Mouse (Mus musculus) megakaryocyte, adult 5-6 weeks (primary cell): ENCODE data around the gene Taco1. TPM values are rescaled to one million over a fixed set of nuclear protein-coding genes. Genes with fewer than 3 reads are reported as not detected.
"Not testable (repeated sequence)": the region's sequence is repeated elsewhere in the genome, so short reads cannot be mapped to it uniquely, and the experiment has no call there.

ENCODE experiments used
- ATAC-seq: 2 replicates; pipeline ENCODE4 v1.8.0; 2016; ENCODE audit warnings: mild to moderate bottlenecking, inconsistent platforms; ENCODE audit not compliant: poor library complexity, severe bottlenecking
- total RNA-seq, 2 experiments: library from RNA; stranded (forward) in 1 of 2; stranded (reverse) in 1 of 2; fragments of 153-499, 151-499 nt in 1 of 2; fragments of 221-1000, 200-1000 nt in 1 of 2; gene quantifications; 2 replicates each; pipeline versions ENCODE4 v1.2.3 to v1.2.4; 2015 to 2017

Gene Taco1
- total RNA-seq, 2 experiments from 2014 or later, result 2.9 to 10.2 TPM

- no peak for ATAC-seq
These were observed 5.3 kb upstream of the Taco1 start for GRCm38 (mm10) chr11:106060549-106060948.

- ATAC-seq, result no peak
These were observed 4.5 kb upstream of the Taco1 start for GRCm38 (mm10) chr11:106061311-106061710.

- ATAC-seq, result no peak
These were observed 2.1 kb upstream of the Taco1 start for GRCm38 (mm10) chr11:106063756-106064155.

GRCm38 (mm10) chr11:106065073-106065922, 563 bp upstream of the Taco1 start:
- ATAC-seq, result peak; percentile 33

- not testable (repeated sequence) for ATAC-seq
These were observed 755 bp downstream of the Taco1 start for GRCm38 (mm10) chr11:106066616-106067015.

- peak; percentile 36; the same call in 1 of the 2 replicates for ATAC-seq
These were observed 7.9 kb downstream of the Taco1 start for GRCm38 (mm10) chr11:106073774-106074173.

GRCm38 (mm10) chr11:106076321-106076720, 10.5 kb downstream of the Taco1 start:
- ATAC-seq, result peak; percentile 98

GRCm38 (mm10) chr11:106083708-106084701, 18.1 kb downstream of the Taco1 start, which contains the start of gene Map3k3:
Gene Map3k3 (plus strand): TSS chr11:106084613.
- ATAC-seq, result peak; percentile 92

GRCm38 (mm10) chr11:106084911-106085561, 19.2 kb downstream of the Taco1 start:
- peak; percentile 49 for ATAC-seq

- no peak for ATAC-seq
These were observed 32.4 kb downstream of the Taco1 start for GRCm38 (mm10) chr11:106098223-106098622.

GRCm38 (mm10) chr11:106102866-106103265, 37.0 kb downstream of the Taco1 start:
- no peak for ATAC-seq

- peak; percentile 97 for ATAC-seq
These were observed 40.3 kb downstream of the Taco1 start for GRCm38 (mm10) chr11:106106047-106106587.

GRCm38 (mm10) chr11:106111688-106112087, 45.8 kb downstream of the Taco1 start:
- no peak for ATAC-seq

GRCm38 (mm10) chr11:106122221-106122620, 56.4 kb downstream of the Taco1 start:
- peak; percentile 25 for ATAC-seq

- peak; percentile 98 for ATAC-seq
These were observed 56.9 kb downstream of the Taco1 start for GRCm38 (mm10) chr11:106122736-106123135.

Other genes starting within 250 kb of the Taco1 start
- 0.30 TPM in 1 of 2 replicates, not detected in the other for gene Cyb561, start 112.7 kb upstream of the Taco1 start, total RNA-seq (2015)
- 0.37 TPM in 1 of 2 replicates, not detected in the other for gene Cyb561, start 112.7 kb upstream of the Taco1 start, total RNA-seq (2017)
- gene Ace, start 98.1 kb upstream of the Taco1 start, total RNA-seq (2015), result 7.3 and 9.0 TPM in 2 replicates
- 3.2 and 6.9 TPM in 2 replicates for gene Ace, start 98.1 kb upstream of the Taco1 start, total RNA-seq (2017)
- not detected in 2 replicates for gene Ace3, start 71.4 kb upstream of the Taco1 start, total RNA-seq (2015)
- gene Ace3, start 71.4 kb upstream of the Taco1 start, total RNA-seq (2017), result not detected in 2 replicates
- 0.07 TPM in 1 of 2 replicates, not detected in the other for gene Kcnh6, start 57.9 kb upstream of the Taco1 start, total RNA-seq (2015)
- gene Kcnh6, start 57.9 kb upstream of the Taco1 start, total RNA-seq (2017), result not detected in 2 replicates
- 40.4 and 42.5 TPM in 2 replicates for gene Dcaf7, start 29.2 kb upstream of the Taco1 start, total RNA-seq (2015)
- gene Dcaf7, start 29.2 kb upstream of the Taco1 start, total RNA-seq (2017), result 45.6 and 49.4 TPM in 2 replicates
- gene Map3k3, start 18.6 kb downstream of the Taco1 start, total RNA-seq (2015), result 45.0 and 50.4 TPM in 2 replicates
- 67.4 and 81.8 TPM in 2 replicates for gene Map3k3, start 18.6 kb downstream of the Taco1 start, total RNA-seq (2017)
- gene Gm10840, start 94.8 kb downstream of the Taco1 start, total RNA-seq (2015), result 1.4 TPM in 1 of 2 replicates, not detected in the other
- not detected in 2 replicates for gene Gm10840, start 94.8 kb downstream of the Taco1 start, total RNA-seq (2017)
- 242 and 247 TPM in 2 replicates for gene Limd2, start 94.8 kb downstream of the Taco1 start, total RNA-seq (2015)
- 56.3 and 61.8 TPM in 2 replicates for gene Limd2, start 94.8 kb downstream of the Taco1 start, total RNA-seq (2017)
- gene Strada, start 136.1 kb downstream of the Taco1 start, total RNA-seq (2015), result 27.2 and 28.3 TPM in 2 replicates
- 20.3 and 26.1 TPM in 2 replicates for gene Strada, start 136.1 kb downstream of the Taco1 start, total RNA-seq (2017)
- 25.8 and 36.0 TPM in 2 replicates for gene Ccdc47, start 150.3 kb downstream of the Taco1 start, total RNA-seq (2015)
- 110 and 156 TPM in 2 replicates for gene Ccdc47, start 150.3 kb downstream of the Taco1 start, total RNA-seq (2017)
- 28.6 and 30.3 TPM in 2 replicates for gene Ddx42, start 150.9 kb downstream of the Taco1 start, total RNA-seq (2015)
- gene Ddx42, start 150.9 kb downstream of the Taco1 start, total RNA-seq (2017), result 51.7 and 62.6 TPM in 2 replicates
- 13.0 and 14.0 TPM in 2 replicates for gene Ftsj3, start 190.0 kb downstream of the Taco1 start, total RNA-seq (2015)
- gene Ftsj3, start 190.0 kb downstream of the Taco1 start, total RNA-seq (2017), result 46.6 and 59.1 TPM in 2 replicates
- 34.4 and 41.0 TPM in 2 replicates for gene Psmc5, start 190.1 kb downstream of the Taco1 start, total RNA-seq (2015)
- 52.7 and 63.9 TPM in 2 replicates for gene Psmc5, start 190.1 kb downstream of the Taco1 start, total RNA-seq (2017)
- gene Smarcd2, start 206.9 kb downstream of the Taco1 start, total RNA-seq (2015), result 56.0 and 66.2 TPM in 2 replicates
- 253 and 270 TPM in 2 replicates for gene Smarcd2, start 206.9 kb downstream of the Taco1 start, total RNA-seq (2017)
- gene Tcam1, start 210.6 kb downstream of the Taco1 start, total RNA-seq (2015), result 0.09 and 0.14 TPM in 2 replicates
- gene Tcam1, start 210.6 kb downstream of the Taco1 start, total RNA-seq (2017), result 0.04 and 0.08 TPM in 2 replicates
- gene Gh, start 235.8 kb downstream of the Taco1 start, total RNA-seq (2015), result not detected in 2 replicates
- not detected in 2 replicates for gene Gh, start 235.8 kb downstream of the Taco1 start, total RNA-seq (2017)
- gene Cd79b, start 248.7 kb downstream of the Taco1 start, total RNA-seq (2015), result 29.3 and 35.4 TPM in 2 replicates
- gene Cd79b, start 248.7 kb downstream of the Taco1 start, total RNA-seq (2017), result 12.6 and 15.4 TPM in 2 replicates